Mouse (Mus musculus) cerebellum, adult 9-10 months (tissue): ENCODE data around the gene Snap23.
"Not testable (repeated sequence)": the region's sequence is repeated elsewhere in the genome, so short reads cannot be mapped to it uniquely, and the experiment has no call there.

Experiments used
- DNase-seq: peaks from one replicate; pipeline ENCODE4 v3.0.0; 2022

Gene Snap23

GRCm38 (mm10) chr2:120566886-120567797 lies at the start of gene Snap23:
TSS of gene Snap23 (plus strand) at chr2:120567671.
- peak; percentile 95 for DNase-seq

DNA sequence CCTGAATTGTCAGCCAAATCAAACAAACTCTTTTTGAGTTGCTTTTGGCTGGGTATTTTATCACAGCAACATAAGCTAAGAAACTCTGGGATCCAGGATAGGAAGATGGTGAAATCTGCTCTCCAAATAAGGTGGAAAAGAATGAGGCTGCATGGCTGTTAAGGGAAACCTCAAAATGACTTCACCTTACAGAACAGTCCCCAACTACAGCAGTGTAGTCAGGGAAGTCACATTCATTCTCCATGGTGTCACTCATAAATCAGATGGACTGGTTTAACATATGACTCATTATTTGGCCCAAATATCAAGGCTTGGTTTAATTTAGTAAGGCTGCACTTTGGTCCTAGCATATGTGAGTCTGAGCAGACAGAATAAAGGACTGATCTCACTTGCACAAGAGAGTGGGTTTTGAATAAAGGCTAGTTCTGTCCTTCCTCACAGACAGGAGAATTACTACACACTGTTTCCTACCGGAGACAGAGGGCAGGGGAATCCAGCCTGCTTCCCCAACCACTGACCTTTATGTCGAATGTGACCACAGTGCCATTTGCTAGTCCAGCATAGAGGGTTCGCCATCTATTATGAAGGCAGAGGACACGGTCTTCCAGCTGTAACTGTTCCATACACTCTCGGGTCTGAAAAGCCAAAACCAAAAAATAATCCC lies 48.8 kb upstream of the Snap23 start:
- no peak for DNase-seq

DNA sequence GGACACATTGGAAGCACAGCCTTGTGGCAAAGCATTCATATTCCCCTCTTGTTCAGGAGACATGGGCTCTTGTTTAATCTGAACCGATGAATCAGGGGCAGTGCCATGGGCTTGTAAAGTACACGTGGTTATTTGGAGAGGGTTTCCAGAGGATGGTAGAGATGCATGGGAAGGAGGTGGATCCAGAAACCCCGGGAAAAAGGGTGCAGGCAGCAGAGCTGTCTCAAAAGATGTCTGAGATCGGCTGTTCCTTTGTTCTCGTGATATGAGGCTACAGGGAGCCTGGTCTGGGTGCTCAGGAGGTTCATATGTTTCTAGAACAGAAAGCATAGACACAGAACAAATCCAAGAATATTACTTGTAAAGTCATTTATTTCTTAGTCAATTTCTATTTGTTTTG lies 40.7 kb upstream of the Snap23 start:
- no peak for DNase-seq

DNA sequence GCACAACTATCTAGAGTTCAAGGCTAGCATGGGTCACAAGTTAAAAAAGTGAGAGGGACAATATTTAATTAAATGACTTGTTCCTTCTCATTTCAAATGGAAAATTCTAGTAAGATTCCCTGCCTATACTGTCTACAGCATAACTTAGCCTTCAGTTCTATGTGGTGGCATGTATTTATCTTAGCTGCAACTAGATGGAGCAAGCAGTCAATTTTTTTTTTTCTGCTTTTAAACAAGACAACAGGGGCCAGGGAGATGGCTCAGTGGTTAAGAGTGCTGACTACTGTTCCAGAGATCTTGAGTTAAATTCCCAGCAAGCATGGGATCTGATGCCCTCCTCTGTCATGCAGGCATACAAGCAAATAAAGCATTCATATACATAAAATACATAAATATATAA lies 37.9 kb upstream of the Snap23 start:
- no peak for DNase-seq

- no peak for DNase-seq
Measured at GRCm38 (mm10) chr2:120531223-120531622, 36.2 kb upstream of the Snap23 start.

GRCm38 (mm10) chr2:120539333-120539732 lies 28.1 kb upstream of the Snap23 start:
- DNase-seq = no peak

GRCm38 (mm10) chr2:120539778-120540208 lies 27.7 kb upstream of the Snap23 start:
- DNase-seq = peak; percentile 60

DNA sequence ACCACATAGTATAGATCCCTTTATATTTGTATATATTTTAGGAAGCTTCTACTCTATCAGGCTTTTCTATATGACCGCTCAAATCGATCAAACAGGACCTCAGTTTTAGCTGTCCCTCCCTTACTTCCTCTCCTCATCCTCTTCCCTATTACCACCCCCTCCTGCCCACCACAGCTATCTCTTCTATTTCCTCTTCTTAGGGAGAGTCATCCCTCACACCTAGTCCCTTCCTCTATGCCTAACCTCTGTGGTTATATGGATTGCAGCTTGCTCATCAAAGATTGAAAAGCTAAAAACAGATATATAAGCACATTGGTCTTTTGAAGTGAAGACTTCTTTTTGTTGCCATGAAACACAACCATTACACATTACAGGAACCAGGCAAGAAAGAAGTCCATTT lies 22.7 kb upstream of the Snap23 start:
- DNase-seq = no peak

- no peak for DNase-seq
Measured at GRCm38 (mm10) chr2:120556868-120557267, 10.6 kb upstream of the Snap23 start.

DNA sequence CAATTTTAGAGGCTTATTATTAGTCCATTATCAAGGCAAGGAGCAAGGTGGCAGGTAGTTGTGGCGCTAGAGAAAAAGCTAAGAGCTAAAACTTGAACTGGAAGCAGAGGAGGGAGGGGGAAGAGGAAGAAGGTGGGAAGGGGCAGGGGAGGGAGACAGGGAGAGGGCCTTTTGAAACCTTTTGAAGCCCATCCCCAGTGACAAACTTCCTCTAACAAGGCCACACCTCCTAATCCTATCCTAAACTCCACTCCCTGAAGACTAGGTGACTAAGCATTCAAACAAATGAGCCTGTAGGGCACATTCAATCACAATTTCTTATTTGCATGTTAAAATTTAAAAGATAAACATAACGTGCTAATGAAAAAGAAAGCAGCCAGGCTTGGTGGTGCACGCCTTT lies 8.7 kb upstream of the Snap23 start:
- DNase-seq = no peak

DNA sequence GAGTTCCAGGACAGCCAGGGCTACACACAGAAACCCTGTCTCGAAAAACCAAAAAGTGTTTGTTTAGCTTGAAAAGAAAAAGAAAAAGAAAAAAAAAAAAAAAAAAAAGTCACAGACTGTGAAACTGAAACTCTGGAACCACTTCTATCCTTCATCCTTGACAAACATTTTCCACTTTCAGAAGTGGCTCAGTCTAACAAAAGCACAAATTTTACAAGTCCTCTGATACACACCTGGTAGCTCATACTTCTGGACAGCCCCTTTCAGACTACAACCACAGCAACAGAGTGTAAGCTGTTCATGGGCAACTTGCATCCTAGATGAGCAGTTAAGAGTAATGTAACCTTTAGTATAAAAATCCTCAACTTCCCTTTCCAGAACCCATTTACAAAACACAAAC lies 5.9 kb upstream of the Snap23 start:
- DNase-seq = no peak

DNA sequence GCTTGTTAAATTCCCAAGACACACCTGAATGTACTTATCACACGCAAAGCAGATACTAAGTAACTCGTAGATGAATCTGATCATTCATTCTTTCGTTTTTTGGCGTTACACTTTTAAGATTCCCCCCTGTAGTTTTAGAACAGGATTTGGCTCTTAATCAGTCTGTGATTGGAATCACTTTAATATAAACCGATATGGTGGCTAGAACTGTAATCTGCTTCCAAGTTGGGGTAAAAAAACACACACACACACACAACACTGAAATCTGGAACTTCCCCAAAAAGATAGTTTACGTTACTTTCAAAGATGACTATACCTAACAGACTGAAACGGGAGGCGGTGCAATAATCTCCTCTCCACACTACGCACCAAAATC lies 4.6 kb upstream of the Snap23 start:
- DNase-seq = no peak

GRCm38 (mm10) chr2:120563235-120563990 lies 4.1 kb upstream of the Snap23 start, which contains the start of gene Zfp106:
TSS of gene Zfp106 (minus strand) at chr2:120563843.
- peak; percentile 91 for DNase-seq

GRCm38 (mm10) chr2:120564548-120565188 lies 2.8 kb upstream of the Snap23 start:
- not testable (repeated sequence) for DNase-seq

DNA sequence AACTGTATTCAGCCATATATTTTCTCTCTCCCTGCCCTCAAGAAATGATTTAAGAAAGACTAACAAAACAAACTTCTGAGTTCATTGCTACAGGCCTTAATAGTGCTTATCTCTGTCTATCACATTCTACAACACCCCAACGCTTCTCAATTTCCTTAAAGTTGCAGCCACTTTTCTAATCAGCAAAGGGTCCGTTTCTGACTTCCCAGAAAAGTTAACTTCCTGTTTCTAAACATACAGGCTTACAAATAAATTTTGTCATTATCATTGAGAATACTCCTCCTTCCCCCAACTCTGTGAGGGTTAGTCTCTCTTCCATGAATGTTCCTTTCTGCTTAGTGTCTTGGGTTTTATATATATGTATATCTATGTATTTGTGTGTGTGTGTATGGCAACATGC lies 2.1 kb upstream of the Snap23 start:
- DNase-seq = no peak

DNA sequence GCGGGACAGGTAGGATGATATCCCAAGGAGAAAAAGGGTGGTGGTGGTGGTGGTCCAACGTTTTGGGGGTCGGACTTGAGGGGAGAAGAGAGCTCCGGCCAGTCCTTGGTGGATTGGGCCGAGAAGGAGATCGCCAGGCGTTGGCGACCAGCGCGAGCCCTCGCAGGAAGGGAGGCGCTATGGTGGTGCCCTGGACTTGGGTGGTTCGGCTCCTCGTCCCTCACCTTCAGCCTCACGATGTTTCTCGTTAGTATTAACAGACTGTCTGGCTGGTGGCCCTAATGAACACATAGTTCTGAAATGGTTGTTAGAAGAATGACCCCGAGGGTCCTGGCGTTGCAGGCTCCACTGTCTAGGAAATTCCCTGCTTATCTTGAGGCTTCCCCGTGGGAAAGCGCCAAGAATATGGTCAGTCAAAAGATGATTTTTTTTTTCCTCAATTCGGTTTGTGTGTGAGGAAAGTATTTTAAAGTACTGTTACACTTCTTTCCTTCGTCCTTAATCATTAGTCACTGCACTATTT lies 388 bp downstream of the Snap23 start:
- no peak for DNase-seq

GRCm38 (mm10) chr2:120571081-120571480 lies 3.6 kb downstream of the Snap23 start:
- DNase-seq = no peak

- not testable (repeated sequence) for DNase-seq
Measured at GRCm38 (mm10) chr2:120572161-120572560, 4.7 kb downstream of the Snap23 start.

DNA sequence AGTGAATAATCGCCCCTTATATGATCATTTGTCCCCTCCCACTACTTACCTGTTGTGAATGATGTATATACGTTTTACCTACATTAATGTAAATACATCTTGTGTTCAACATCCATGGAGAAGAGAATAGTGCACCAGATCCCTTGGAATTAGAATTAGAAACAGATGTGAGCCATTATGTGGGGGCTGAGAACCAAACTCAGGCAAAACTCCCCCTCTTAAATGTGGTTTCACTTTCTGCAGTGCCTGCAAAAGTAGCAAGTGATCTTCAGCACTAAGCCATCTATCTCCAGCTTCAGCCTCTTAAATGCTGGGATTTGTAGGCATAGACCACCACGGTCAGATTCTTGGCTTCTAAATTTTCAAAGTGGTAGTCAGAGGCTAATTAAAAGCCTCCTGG lies 7.7 kb downstream of the Snap23 start:
- DNase-seq = no peak

- DNase-seq = no peak
Measured at GRCm38 (mm10) chr2:120575978-120576377, 8.5 kb downstream of the Snap23 start.

DNA sequence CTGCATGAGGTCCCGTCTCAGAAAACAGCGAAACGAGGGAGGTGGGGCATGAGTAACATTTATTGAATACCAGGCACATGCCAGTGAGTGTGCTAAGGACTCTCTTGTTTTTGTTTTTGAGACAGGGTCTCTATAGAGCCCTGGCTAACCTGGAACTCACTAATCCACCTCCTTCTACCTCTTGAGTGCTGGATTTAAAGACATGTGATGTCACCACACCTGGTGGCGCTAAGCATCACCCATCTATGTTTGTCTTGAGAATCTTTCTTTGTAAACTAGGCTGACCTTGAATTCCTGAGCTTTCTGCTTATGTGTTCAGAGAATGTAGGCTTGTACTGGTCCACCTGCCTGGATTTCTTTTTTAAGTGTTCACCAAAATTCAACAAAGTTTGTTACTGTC lies 10.3 kb downstream of the Snap23 start:
- no peak for DNase-seq

DNA sequence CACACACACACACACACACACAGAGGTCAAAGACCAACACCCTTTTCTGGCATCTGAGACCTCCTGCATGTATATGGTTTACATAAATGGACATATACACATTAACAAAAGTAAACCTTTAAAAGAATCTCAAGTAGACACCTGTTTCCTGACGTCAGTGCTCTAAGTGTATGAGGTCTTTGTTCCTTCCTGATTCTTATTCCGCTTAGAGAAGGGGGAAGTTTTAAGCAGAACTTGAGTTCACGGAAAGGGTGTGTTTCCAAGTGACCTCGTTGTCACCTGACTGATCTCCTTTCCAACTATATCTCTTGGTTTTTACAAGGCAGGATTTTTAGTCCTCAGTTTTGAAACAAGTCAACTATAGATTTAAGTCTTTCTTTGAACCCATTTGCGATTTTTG lies 10.8 kb downstream of the Snap23 start:
- DNase-seq = no peak

DNA sequence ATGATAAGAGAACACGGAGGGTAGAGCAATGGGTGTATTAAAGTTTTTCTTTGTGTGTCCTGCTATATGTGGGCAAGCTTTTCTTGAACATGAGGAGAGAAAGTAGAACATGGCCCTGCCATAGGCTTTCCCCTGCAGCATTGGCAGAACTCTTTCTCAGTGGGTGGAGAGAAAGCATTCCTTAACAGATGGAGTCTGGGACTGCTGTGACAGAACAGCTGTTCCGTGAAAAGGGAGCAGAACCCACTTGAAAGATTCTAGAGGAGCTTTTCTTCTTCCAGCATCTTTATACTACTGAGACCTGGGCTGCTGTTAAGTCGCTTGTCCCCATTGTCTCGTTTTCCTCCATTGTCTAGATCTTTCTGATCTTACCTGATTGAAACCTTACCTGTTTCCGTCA lies 22.3 kb downstream of the Snap23 start:
- no peak for DNase-seq
